Mouse (Mus musculus): Measurements from ENCODE around the gene Anapc11. TPM values are rescaled to one million over a fixed set of nuclear protein-coding genes. Genes with fewer than 3 reads are reported as not detected.

Anapc11 gene
- polyA plus RNA-seq (2012; rRNA removed): 138 and 143 TPM in 2 replicates

GRCm38 (mm10) chr11:120598283-120598989 lies at the start of gene Anapc11, which contains the start of gene Alyref:
Gene Anapc11 (plus strand): TSS chr11:120598421.
Gene Alyref (minus strand): TSS chr11:120598365.

DNA sequence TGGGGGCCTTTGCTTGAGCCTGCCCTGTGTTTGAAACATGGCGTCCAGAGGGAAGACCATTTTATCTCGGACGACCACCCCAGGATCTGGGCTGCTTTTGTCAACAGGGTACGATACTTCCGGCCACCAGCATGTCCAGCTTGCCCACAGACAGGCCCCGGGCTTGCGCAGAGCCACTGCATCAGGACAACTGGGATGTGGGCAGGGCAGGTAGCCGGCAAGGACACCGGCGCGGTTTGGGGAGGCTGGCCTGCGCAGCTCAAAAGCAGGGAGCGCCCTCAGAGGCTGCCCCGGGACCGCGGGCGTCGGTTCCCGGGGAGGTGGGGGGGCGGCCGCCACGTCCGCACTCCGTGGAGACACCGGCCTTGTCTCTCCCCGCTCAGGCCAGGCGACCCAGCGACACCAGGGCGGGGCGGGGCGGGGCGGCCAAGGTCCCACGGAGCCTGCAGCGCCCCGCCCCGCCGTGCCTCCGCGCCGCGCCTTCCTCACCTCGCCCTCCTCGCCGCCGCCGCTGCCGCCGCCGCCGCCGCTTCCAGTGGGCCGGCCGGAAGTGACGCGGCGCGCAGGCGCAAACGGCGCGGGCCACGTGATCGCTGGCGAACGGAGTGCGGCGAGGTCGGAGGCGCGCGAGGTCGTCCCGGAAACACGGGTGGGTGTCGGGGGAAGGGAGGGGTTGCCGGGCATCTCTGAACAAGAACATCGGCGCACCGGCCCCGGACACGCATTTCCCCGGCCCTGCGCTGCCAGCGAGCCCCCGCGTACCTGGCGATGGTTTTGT lies 48.9 kb upstream of the Anapc11 start, which contains the start of gene Mcrip1:
TSS of gene Mcrip1 (minus strand) at position 560 of the 778 bp plus-strand sequence.

GRCm38 (mm10) chr11:120550810-120551440 lies 47.3 kb upstream of the Anapc11 start, which contains the start of gene Ppp1r27:
Gene Ppp1r27 (minus strand): TSS chr11:120551132.

GRCm38 (mm10) chr11:120572752-120573584 lies 25.3 kb upstream of the Anapc11 start, which contains the start of gene P4hb:
Gene P4hb (minus strand): TSS chr11:120573253.

GRCm38 (mm10) chr11:120581490-120582267 lies 16.5 kb upstream of the Anapc11 start, which contains the start of gene Arhgdia:
Gene Arhgdia (minus strand): TSS chr11:120581624.

GRCm38 (mm10) chr11:120608241-120609034 lies 10.2 kb downstream of the Anapc11 start, which contains the start of gene Npb:
Gene Npb (plus strand): TSS chr11:120608477.

GRCm38 (mm10) chr11:120617519-120618112 lies 19.4 kb downstream of the Anapc11 start, which contains the start of gene Pcyt2:
Gene Pcyt2 (minus strand): TSS chr11:120617936.

GRCm38 (mm10) chr11:120625152-120625775 lies 27.0 kb downstream of the Anapc11 start, which contains the start of gene Sirt7:
Gene Sirt7 (minus strand): TSS chr11:120625240.

GRCm38 (mm10) chr11:120633520-120634343 lies 35.5 kb downstream of the Anapc11 start, which contains the start of gene Mafg:
Gene Mafg (minus strand): TSS chr11:120633600.

DNA sequence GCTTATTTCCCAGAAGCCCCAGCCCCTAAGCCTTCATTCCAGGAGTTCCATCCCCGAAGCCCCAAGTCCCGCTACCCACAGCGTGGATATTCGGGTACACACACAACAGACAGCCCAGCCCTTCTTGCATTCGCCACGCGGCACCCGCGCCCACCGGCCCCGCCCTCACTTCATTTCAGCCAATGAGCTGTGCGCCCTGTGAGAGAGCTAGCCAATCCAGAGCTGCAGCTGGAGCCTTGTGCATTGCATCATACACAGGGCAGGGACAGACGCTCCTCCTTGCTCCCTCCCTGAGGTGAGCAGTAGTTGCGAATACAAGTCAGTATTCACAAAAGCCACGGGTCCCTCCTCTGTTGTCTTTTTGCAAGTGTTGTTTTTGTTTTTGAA lies 45.4 kb downstream of the Anapc11 start, which contains the start of gene Pycr1:
TSS of gene Pycr1 (minus strand) at position 169 of the 387 bp plus-strand sequence.

GRCm38 (mm10) chr11:120648001-120648476 lies 49.8 kb downstream of the Anapc11 start, which contains the start of gene Myadml2:
Gene Myadml2 (minus strand): TSS chr11:120648158.

Other genes with a start within 250 kb of the Anapc11 start
- 1,155 and 2,096 TPM in 2 replicates for gene Actg1, start 249.9 kb upstream of the Anapc11 start, polyA plus RNA-seq (2012; rRNA removed)
- gene Fscn2, start 236.9 kb upstream of the Anapc11 start, polyA plus RNA-seq (2012; rRNA removed): 0.23 and 0.48 TPM in 2 replicates
- gene Faap100, start 219.7 kb upstream of the Anapc11 start, polyA plus RNA-seq (2012; rRNA removed): 26.2 and 38.4 TPM in 2 replicates
- 43.1 and 58.4 TPM in 2 replicates for gene Nploc4, start 160.7 kb upstream of the Anapc11 start, polyA plus RNA-seq (2012; rRNA removed)
- 0.11 and 0.24 TPM in 2 replicates for gene Tspan10, start 155.8 kb upstream of the Anapc11 start, polyA plus RNA-seq (2012; rRNA removed)
- gene Pde6g, start 144.9 kb upstream of the Anapc11 start, polyA plus RNA-seq (2012; rRNA removed): 0.35 and 0.37 TPM in 2 replicates
- 6.9 and 7.4 TPM in 2 replicates for gene Oxld1, start 140.4 kb upstream of the Anapc11 start, polyA plus RNA-seq (2012; rRNA removed)
- 36.2 and 42.9 TPM in 2 replicates for gene Ccdc137, start 140.3 kb upstream of the Anapc11 start, polyA plus RNA-seq (2012; rRNA removed)
- gene Arl16, start 130.8 kb upstream of the Anapc11 start, polyA plus RNA-seq (2012; rRNA removed): 30.2 and 41.6 TPM in 2 replicates
- 106 and 125 TPM in 2 replicates for gene Mrpl12, start 113.8 kb upstream of the Anapc11 start, polyA plus RNA-seq (2012; rRNA removed)
- gene Slc25a10, start 106.6 kb upstream of the Anapc11 start, polyA plus RNA-seq (2012; rRNA removed): 39.4 and 50.5 TPM in 2 replicates
- gene Gcgr, start 67.7 kb upstream of the Anapc11 start, polyA plus RNA-seq (2012; rRNA removed): 1.2 and 1.7 TPM in 2 replicates
- 164 and 177 TPM in 2 replicates for gene Mcrip1, start 48.7 kb upstream of the Anapc11 start, polyA plus RNA-seq (2012; rRNA removed)
- not detected in 2 replicates for gene Ppp1r27, start 47.3 kb upstream of the Anapc11 start, polyA plus RNA-seq (2012; rRNA removed)
- 365 and 391 TPM in 2 replicates for gene P4hb, start 25.2 kb upstream of the Anapc11 start, polyA plus RNA-seq (2012; rRNA removed)
- 303 and 501 TPM in 2 replicates for gene Arhgdia, start 16.8 kb upstream of the Anapc11 start, polyA plus RNA-seq (2012; rRNA removed)
- 300 and 546 TPM in 2 replicates for gene Alyref, start 56 bp upstream of the Anapc11 start, polyA plus RNA-seq (2012; rRNA removed)
- gene Npb, start 10.1 kb downstream of the Anapc11 start, polyA plus RNA-seq (2012; rRNA removed): 1.4 TPM in 2 replicates
- gene Pcyt2, start 19.5 kb downstream of the Anapc11 start, polyA plus RNA-seq (2012; rRNA removed): 132 and 188 TPM in 2 replicates
- 44.4 and 107 TPM in 2 replicates for gene Sirt7, start 26.8 kb downstream of the Anapc11 start, polyA plus RNA-seq (2012; rRNA removed)
- 42.7 and 60.6 TPM in 2 replicates for gene Mafg, start 35.2 kb downstream of the Anapc11 start, polyA plus RNA-seq (2012; rRNA removed)
- gene Pycr1, start 45.3 kb downstream of the Anapc11 start, polyA plus RNA-seq (2012; rRNA removed): 13.8 and 25.2 TPM in 2 replicates
- gene Myadml2, start 49.7 kb downstream of the Anapc11 start, polyA plus RNA-seq (2012; rRNA removed): 0.08 and 0.26 TPM in 2 replicates
- gene Notum, start 62.8 kb downstream of the Anapc11 start, polyA plus RNA-seq (2012; rRNA removed): 2.2 and 5.1 TPM in 2 replicates
- gene Aspscr1, start 74.6 kb downstream of the Anapc11 start, polyA plus RNA-seq (2012; rRNA removed): 69.8 and 105 TPM in 2 replicates
- 49.4 and 73.3 TPM in 2 replicates for gene Cenpx, start 115.3 kb downstream of the Anapc11 start, polyA plus RNA-seq (2012; rRNA removed)
- 68.5 and 84.3 TPM in 2 replicates for gene Lrrc45, start 115.5 kb downstream of the Anapc11 start, polyA plus RNA-seq (2012; rRNA removed)
- 63.0 and 69.7 TPM in 2 replicates for gene Rac3, start 123.0 kb downstream of the Anapc11 start, polyA plus RNA-seq (2012; rRNA removed)
- 11.3 and 14.7 TPM in 2 replicates for gene Dcxr, start 128.9 kb downstream of the Anapc11 start, polyA plus RNA-seq (2012; rRNA removed)
- 0.55 and 2.0 TPM in 2 replicates for gene Cbr2, start 133.7 kb downstream of the Anapc11 start, polyA plus RNA-seq (2012; rRNA removed)
- 3.8 and 8.8 TPM in 2 replicates for gene Hmga1b, start 164.4 kb downstream of the Anapc11 start, polyA plus RNA-seq (2012; rRNA removed)
- gene Rfng, start 185.8 kb downstream of the Anapc11 start, polyA plus RNA-seq (2012; rRNA removed): 41.7 and 45.5 TPM in 2 replicates
- gene Gps1, start 185.9 kb downstream of the Anapc11 start, polyA plus RNA-seq (2012; rRNA removed): 169 and 233 TPM in 2 replicates
- gene Dus1l, start 198.0 kb downstream of the Anapc11 start, polyA plus RNA-seq (2012; rRNA removed): 52.1 and 79.3 TPM in 2 replicates
- gene Fasn, start 226.1 kb downstream of the Anapc11 start, polyA plus RNA-seq (2012; rRNA removed): 227 and 256 TPM in 2 replicates

All from central nervous system, embryonic 11.5 days (tissue).